Mouse (Mus musculus) CD4-positive, CD25-positive, alpha-beta regulatory T cell, adult 2 months (primary cell): Measurements from ENCODE around the gene Dcbld1.

Experiments used
- DNase-seq: peaks from one replicate; pipeline ENCODE4 v3.0.0-alpha.2; 2012; ENCODE audit warnings: low read depth, low spot score

The Dcbld1 gene

GRCm38 (mm10) chr10:52302271-52302670 lies 68.9 kb downstream of the Dcbld1 start:
- DNase-seq = no peak

- DNase-seq = no peak
These were observed 71.2 kb downstream of the Dcbld1 start for GRCm38 (mm10) chr10:52304574-52304973.

DNA sequence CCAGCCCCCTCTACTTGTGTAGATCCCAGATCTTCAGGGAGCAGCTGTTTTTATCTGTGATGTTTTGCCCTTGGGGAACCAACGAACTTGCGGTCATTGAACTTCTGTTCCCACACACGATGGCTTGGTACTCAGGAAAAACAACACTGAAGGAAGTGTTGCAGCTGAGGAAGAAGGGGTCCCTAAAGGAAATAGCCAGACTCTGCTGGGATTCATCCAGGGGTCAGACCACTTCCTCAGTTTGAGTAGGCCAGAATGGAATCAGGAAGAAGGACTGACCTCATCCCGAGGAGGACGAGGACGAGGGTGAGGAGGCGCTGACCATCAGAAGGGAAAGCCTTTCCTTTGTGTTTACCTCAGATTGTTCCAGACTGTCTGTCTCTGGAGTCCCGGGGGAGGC lies 75.8 kb downstream of the Dcbld1 start:
- DNase-seq = no peak

- no peak for DNase-seq
These were observed 86.3 kb downstream of the Dcbld1 start for GRCm38 (mm10) chr10:52319506-52320286.

DNA sequence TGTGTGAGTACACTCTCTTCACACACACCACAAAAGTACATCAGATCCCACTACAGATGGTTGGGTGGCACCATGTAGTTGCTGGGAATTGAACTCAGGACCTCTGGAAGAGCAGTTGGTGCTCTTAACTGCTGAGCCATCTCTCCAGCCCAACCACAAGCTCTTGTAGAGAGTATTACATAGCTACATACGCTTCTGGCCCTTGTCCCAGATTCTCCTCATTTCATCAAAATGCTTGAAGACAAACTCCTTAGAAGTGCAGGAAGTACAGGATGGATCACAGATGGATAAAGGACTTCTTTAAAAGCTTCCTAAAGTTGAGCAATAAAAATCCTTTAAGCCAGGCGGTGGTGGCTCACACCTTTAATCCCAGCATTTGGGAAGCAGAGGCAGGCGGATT lies 88.5 kb downstream of the Dcbld1 start:
- no peak for DNase-seq

DNA sequence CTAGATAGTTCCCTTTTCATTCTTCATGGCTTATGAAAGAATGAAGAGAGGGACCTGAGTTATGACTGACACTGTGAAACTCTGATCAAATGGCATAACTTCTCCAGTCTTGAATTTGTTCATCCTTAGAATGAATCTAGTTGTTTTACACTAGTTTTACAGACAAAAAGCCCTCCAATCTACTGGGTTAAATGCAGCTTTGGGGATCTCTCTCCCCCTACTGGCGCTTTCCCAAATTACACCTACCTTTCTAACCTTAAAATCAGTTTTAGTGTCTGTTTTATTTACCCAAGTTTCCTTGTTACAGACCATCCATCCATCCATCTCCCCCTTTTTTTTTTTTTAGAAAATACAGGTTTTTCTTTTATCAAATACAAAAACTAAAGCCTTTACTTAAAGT lies 97.6 kb downstream of the Dcbld1 start:
- peak; percentile 35 for DNase-seq

GRCm38 (mm10) chr10:52343324-52343723 lies 109.9 kb downstream of the Dcbld1 start:
- peak; percentile 22 for DNase-seq

DNA sequence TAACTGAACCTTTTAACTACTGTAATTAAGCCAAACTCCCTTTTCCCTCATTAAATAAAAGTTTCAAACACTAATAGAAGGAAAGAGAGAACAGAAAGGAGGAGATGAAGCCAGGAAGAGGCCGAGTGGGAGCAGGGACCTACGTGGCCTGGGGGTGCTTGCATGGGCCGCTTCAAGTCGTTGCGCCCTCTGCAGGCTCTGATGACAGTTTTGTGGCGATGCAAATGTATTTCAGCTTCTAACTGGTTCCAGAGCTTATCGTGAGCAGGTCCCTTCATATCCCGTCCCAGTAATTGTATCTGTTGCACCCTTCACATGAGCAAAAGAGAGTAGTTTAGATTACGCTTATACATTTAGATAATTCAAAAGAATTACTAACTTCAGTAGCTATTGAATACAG lies 119.8 kb downstream of the Dcbld1 start:
- no peak for DNase-seq

GRCm38 (mm10) chr10:52358467-52358866 lies 125.0 kb downstream of the Dcbld1 start, which contains the start of gene Gm26741:
Gene Gm26741, plus strand, starts transcription at chr10:52358767.
- no peak for DNase-seq

GRCm38 (mm10) chr10:52360241-52360735 lies 126.9 kb downstream of the Dcbld1 start:
- no peak for DNase-seq

- DNase-seq = no peak
These were observed 127.6 kb downstream of the Dcbld1 start for GRCm38 (mm10) chr10:52360862-52361609.

- no peak for DNase-seq
These were observed 135.0 kb downstream of the Dcbld1 start for GRCm38 (mm10) chr10:52368376-52368775.
